Mouse (Mus musculus) retina, embryonic 14.5 days (tissue): ENCODE measurements around the gene Sned1.
A peak's percentile ranks its signal among the peaks of the same experiment; 100 is the strongest.

Source experiments
- DNase-seq: peaks from one replicate; pipeline ENCODE4 v3.0.0-alpha.2; 2015; ENCODE audit warnings: low spot score

The Sned1 gene

DNA sequence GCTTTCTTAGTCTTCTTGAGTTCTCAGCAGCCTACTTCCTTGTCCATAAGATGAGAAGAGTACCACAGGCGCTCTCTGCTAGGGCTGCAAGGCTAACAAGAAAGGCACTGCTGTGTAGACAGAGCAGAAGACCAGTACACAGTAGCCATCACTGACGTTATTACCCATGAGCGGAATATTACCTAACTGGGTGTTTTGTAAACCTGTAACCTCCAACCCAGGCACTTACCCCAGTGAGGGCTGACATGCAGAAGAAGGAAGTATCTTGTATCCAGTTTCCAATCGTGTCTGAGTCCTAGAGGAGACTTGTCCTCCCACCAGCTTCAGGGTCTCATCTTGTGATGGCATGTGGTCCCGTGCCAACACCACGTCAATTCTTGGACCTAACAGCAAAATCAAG is 88.3 kb downstream of the Sned1 start:
- DNase-seq: no peak

DNA sequence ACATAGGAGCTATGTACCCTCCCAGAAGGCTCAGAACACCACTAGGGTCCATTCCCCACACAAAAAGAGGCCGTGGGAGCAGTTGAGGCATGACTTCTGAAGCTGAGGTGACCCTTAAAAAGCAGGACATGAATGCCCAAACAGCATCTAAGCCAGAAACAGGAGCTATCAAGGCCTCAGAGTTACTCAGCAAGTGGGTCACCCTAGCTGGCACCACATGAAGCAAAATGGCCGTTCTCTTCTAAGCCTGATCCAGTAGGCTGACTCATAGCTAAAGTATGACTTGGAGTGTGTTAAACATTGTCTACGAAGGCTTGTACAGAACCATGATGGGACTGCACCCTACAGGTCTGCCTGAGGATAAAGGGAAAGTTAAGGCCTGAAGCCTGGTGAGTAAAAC is 90.8 kb downstream of the Sned1 start:
- no peak for DNase-seq

DNA sequence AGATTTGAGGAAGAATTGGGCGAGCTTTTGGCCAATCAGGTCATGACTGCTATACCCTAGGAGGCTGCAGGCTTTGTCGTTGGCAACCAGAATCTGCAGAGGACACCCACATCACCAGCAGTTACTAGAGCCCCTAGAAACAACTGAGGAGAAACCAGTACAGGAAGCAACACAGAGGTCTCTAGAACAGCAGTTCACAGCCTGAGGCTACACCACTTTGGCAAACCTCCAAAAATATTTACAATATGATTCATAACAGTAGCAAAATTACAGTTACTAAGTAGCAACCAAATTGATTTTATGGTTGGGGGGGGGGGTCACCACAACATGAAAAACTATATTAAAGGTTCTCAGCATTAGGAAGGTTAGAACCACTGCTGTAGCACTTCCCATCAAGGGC is 99.0 kb downstream of the Sned1 start:
- DNase-seq: no peak

DNA sequence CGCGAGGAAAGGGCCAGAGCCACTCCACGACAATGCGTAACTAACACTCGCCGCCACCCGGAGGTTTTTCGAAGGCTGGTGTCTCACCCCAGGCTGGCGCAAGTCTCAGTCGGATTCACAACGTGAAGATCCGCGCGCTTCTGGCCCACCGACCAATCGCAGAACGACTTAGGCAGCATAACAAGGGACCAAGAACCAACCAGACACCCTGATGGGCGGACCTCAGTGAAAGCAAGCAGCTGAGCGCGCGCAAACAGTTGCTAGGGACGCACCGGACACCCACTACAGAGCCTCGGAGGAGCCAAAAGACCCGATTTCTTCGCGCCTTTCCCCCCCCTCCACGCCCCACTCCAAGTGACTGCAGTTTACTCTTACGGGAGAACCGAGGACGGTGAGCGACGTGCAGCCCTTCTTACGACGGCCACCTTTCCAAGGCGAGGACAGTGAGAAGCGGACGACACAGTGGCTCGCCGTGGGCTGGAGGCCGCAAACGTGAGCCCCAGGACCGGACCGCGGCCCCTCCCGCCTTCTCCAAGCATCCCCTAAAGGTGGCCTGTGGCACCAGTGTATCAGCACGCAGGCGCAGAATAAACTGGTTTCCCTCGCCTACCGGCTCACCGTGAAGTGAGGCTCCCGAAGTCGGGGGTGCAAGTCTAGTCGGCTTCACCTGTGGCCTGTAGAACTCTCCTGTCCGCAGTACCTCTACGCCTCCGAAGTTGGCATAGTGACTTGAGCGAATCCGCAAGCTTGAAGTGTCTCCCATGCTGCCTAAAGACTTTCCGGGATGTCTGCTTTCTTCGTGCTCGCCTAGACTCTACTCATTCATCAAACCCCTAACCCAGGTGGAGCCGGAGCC is 107.2 kb downstream of the Sned1 start, which contains the start of the genes Ppp1r7 and Pask:
Gene Ppp1r7, plus strand, starts transcription at position 207 of the 856 bp plus-strand sequence.
Gene Pask, minus strand, starts transcription at position 835 of the 856 bp plus-strand sequence.
- peak; percentile 98 for DNase-seq

GRCm38 (mm10) chr1:93343504-93344047 is 107.9 kb downstream of the Sned1 start:
- peak; percentile 97 for DNase-seq

DNA sequence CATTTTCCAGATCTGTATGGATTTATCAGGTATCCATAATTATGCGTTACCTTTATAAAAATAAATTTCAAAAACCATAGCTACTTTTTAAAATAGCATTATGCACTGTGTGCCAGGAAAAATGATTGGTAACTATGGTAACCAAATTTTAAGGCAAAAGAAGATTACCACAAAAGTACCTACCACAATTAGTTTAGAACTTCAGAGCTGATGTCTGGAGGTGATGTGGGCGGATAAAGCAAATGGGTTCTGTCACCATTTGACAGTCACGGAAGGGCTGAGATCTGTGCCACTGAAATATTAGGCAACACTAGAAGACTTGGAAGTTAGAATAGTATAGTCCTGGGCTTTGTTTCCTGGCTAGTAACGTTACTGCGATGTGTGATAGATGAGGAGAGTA is 111.5 kb downstream of the Sned1 start:
- no peak for DNase-seq

GRCm38 (mm10) chr1:93349701-93350100 is 114.1 kb downstream of the Sned1 start:
- DNase-seq: no peak
